Mouse (Mus musculus) lung, embryonic 14.5 days (tissue): ENCODE data around the gene Bik. TPM values are rescaled to one million over a fixed set of nuclear protein-coding genes. Genes with fewer than 3 reads are reported as not detected.
"Not testable (repeated sequence)": the region's sequence is repeated elsewhere in the genome, so short reads cannot be mapped to it uniquely, and the experiment has no call there.

Source experiments
- ATAC-seq: fragments of 200-750 bp; cut with Nextera tagmentation; 2 replicates; pipeline ENCODE4 v1.8.0; 2017; ENCODE audit warnings: mild to moderate bottlenecking, moderate TSS enrichment, moderate library complexity; ENCODE audit not compliant: insufficient read depth
- DNase-seq: peaks from one replicate; pipeline ENCODE4 v3.0.0-alpha.2; 2015
- H3K27ac ChIP-seq: fragments of 300-500 bp; sonication (generic); 2 replicates; pipeline ENCODE4 v1.5.1; 2014; ENCODE audit warnings: low read depth, mild to moderate bottlenecking, moderate library complexity
- H3K27me3 ChIP-seq: fragments of 300-500 bp; sonication (generic); 2 replicates; pipeline ENCODE4 v1.6.1; 2014; ENCODE audit warnings: low read length, control low read depth; ENCODE audit not compliant: insufficient read depth
- H3K36me3 ChIP-seq: fragments of 300-500 bp; sonication (generic); 2 replicates; pipeline ENCODE4 v1.6.1; 2014; ENCODE audit warnings: control low read depth; ENCODE audit not compliant: insufficient read depth
- H3K4me1 ChIP-seq: fragments of 300-500 bp; sonication (generic); 2 replicates; pipeline ENCODE4 v1.6.1; 2014; ENCODE audit warnings: antibody characterized with exemption, control low read depth; ENCODE audit not compliant: insufficient read depth
- H3K4me2 ChIP-seq: fragments of 300-500 bp; sonication (generic); 2 replicates; pipeline ENCODE4 v1.6.1; 2014; ENCODE audit warnings: mild to moderate bottlenecking
- H3K4me3 ChIP-seq: fragments of 300-500 bp; sonication (generic); 2 replicates; pipeline ENCODE4 v1.5.1; 2014; ENCODE audit warnings: low read depth, low read length
- H3K9ac ChIP-seq: fragments of 300-500 bp; sonication (generic); 2 replicates; pipeline ENCODE4 v1.6.1; 2014
- H3K9me3 ChIP-seq: fragments of 300-500 bp; sonication (generic); 2 replicates; pipeline ENCODE4 v1.6.1; 2016; ENCODE audit warnings: low read depth, low read length, control low read depth
- CTCF ChIP-seq: IDR thresholded peaks from 2 replicates; pipeline ENCODE4 v1.5.1; 2016; ENCODE audit warnings: antibody characterized with exemption, low read depth
- WGBS: fragments of 180-500 bp; shearing (Covaris S2); extraction: QIAGEN DNeasy Blood & Tissue Kit; methylation state at CpG from one replicate; pipeline ENCODE4 v1.1.7; 2014; 5-methylcytosine and 5-hydroxymethylcytosine counted together
- polyA plus RNA-seq: library from polyadenylated mRNA; unstranded; fragments of >200 nt; fragmentation: Nextera tagmentation; extraction: Ambion mirVana; gene quantifications from 2 replicates; pipeline ENCODE4 v1.2.1, GENCODE M21; 2014

Gene Bik
- polyA plus RNA-seq, 1 experiment from 2014 or later, result 12.1 TPM

- peaks cover 11% of the 10 kb centered on the region; the same call in 1 of the 2 replicates for H3K36me3 ChIP-seq
- H3K4me2 ChIP-seq, result no peak overlapping the region
- peak; percentile 16; the same call in 1 of the 2 replicates for TF ChIP-seq CTCF
- no peak overlapping the region for H3K27ac ChIP-seq
- no peak overlapping the region for H3K9ac ChIP-seq
- H3K4me3 ChIP-seq, result no peak overlapping the region
- no peaks in the 10 kb centered on the region for H3K27me3 ChIP-seq
- no peaks in the 10 kb centered on the region for H3K9me3 ChIP-seq
- H3K4me1 ChIP-seq, result no peaks in the 10 kb centered on the region
- 88% methylated on average over 6 of the region's 6 CpGs for WGBS
- ATAC-seq (no peak), DNase-seq (no peak)
These were observed 29.4 kb upstream of the Bik start for GRCm38 (mm10) chr15:83497299-83497698.

GRCm38 (mm10) chr15:83499211-83499755 lies 27.4 kb upstream of the Bik start:
- Histone ChIP-seq H3K36me3 (peaks cover 14% of the 10 kb centered on the region; the same call in 1 of the 2 replicates), H3K9ac (no peak overlapping the region), H3K9me3 (no peaks in the 10 kb centered on the region), H3K4me2 (no peak overlapping the region), H3K4me1 (no peaks in the 10 kb centered on the region), H3K4me3 (no peak overlapping the region), H3K27me3 (no peaks in the 10 kb centered on the region), H3K27ac (no peak overlapping the region)
- DNase-seq (no peak), ATAC-seq (no peak)
- WGBS, result 89% methylated on average over 10 of the region's 10 CpGs
- TF ChIP-seq CTCF, result no peak

GRCm38 (mm10) chr15:83500352-83500751 lies 26.3 kb upstream of the Bik start:
- no peak overlapping the region for H3K4me2 ChIP-seq
- H3K27me3 ChIP-seq, result no peaks in the 10 kb centered on the region
- no peaks in the 10 kb centered on the region for H3K9me3 ChIP-seq
- H3K4me3 ChIP-seq, result no peak overlapping the region
- no peak overlapping the region for H3K27ac ChIP-seq
- peak; percentile 28 for DNase-seq
- WGBS, result 62% methylated on average over 3 of the region's 3 CpGs
- peaks cover 14% of the 10 kb centered on the region; the same call in 1 of the 2 replicates for H3K36me3 ChIP-seq
- peak; percentile 67 for TF ChIP-seq CTCF
- H3K9ac ChIP-seq, result no peak overlapping the region
- no peaks in the 10 kb centered on the region for H3K4me1 ChIP-seq
- no peak for ATAC-seq

- WGBS, result 71% methylated on average over 5 of the region's 6 CpGs
- H3K36me3 ChIP-seq, H3K4me1 ChIP-seq, ATAC-seq, H3K27ac ChIP-seq, H3K27me3 ChIP-seq, H3K4me3 ChIP-seq, DNase-seq, H3K4me2 ChIP-seq, H3K9me3 ChIP-seq, H3K9ac ChIP-seq: not testable (repeated sequence)
These were observed 25.2 kb upstream of the Bik start for GRCm38 (mm10) chr15:83501483-83501882.

- Histone ChIP-seq H3K9me3 (no peaks in the 10 kb centered on the region), H3K27ac (peak overlapping the region; percentile 6; the same call in 1 of the 2 replicates), H3K9ac (peak overlapping the region; percentile 56), H3K36me3 (no peaks in the 10 kb centered on the region), H3K4me3 (peak overlapping the region; percentile 55), H3K4me2 (peak overlapping the region; percentile 90), H3K27me3 (no peaks in the 10 kb centered on the region), H3K4me1 (no peaks in the 10 kb centered on the region)
- ATAC-seq (peak; percentile 71), DNase-seq (no peak)
- 0 out of 2 replicates have a peak, but pooled peaks have one; percentile 8 for TF ChIP-seq CTCF
- WGBS, result 24% methylated on average over 17 of the region's 17 CpGs
These were observed 16.5 kb upstream of the Bik start for GRCm38 (mm10) chr15:83509950-83510804.

- Histone ChIP-seq H3K9me3 (no peaks in the 10 kb centered on the region), H3K27ac (peak within 1 kb of the TSS; percentile 6; the same call in 1 of the 2 replicates), H3K36me3 (no peaks in the 10 kb centered on the region), H3K27me3 (no peaks in the 10 kb centered on the region), H3K9ac (peak within 1 kb of the TSS; percentile 56), H3K4me2 (peak within 1 kb of the TSS; percentile 90), H3K4me3 (peak within 1 kb of the TSS; percentile 55), H3K4me1 (no peaks in the 10 kb centered on the region)
- WGBS, result 9% methylated on average over 41 of the region's 41 CpGs
- DNase-seq, result peak; percentile 98
- no peak for TF ChIP-seq CTCF
- ATAC-seq, result peak; percentile 95
These were observed 15.8 kb upstream of the Bik start, which contains the start of gene Ttll1 for GRCm38 (mm10) chr15:83510805-83511405. Gene Ttll1, minus strand, starts transcription at chr15:83510893.
